ENCODE assay signal across 25 mouse cellular contexts in the genomic region with DNA sequence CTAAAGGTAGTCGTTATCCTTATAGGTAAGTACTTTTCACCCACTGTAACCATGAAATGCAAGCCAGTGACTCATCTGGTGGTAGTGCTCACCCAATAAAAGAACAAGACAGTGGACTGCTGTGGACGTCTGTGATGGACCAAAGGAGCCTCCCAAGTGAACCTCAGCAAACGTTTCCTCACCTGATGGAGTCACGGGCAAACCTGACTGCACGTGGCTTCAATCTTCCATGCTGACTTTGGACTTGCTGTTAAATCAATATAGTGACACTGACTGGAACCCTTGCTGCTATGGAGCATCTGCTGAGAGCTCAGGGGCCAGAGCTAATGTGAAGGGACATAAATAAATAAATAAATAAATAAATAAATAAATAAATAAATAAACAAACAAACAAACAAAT. TPM values are rescaled to one million over a fixed set of nuclear protein-coding genes. Genes with fewer than 3 reads are reported as not detected.
DNase-seq lines count a peak whose midpoint lies in the region; ATAC-seq and TF ChIP-seq lines count a peak whose summit lies in the region.
"Had no signal": no experiment of that assay in that cellular context is flagged by ENCODE, and none has a peak within 500 bp of the region (broad histone marks: within the 10 kb centered on the region; RNA-seq: fewer than 3 reads in every experiment).

No protein-coding gene starts in this region.

- 40% methylated on average over 5 of the region's 5 CpGs for WGBS in liver, adult 2 months
- WGBS in liver, embryonic 12.5 days (ENCODE audit: insufficient replicate concordance), result 62% methylated on average over 5 of the region's 5 CpGs
- 88% methylated on average over 5 of the region's 5 CpGs for whole genome bisulfite sequencing in midbrain, embryonic 11.5 days
- 91% methylated on average over 5 of the region's 5 CpGs for WGBS in midbrain, embryonic 13.5 days

- no peak for TF ChIP-seq POLR2A in liver, adult 2 months (IDR thresholded peaks at IDR 0.05; ENCODE audit: extremely low read depth, insufficient read depth, low read length)

- H3K27ac ChIP-seq in liver, adult 2 months (replicated peaks; ENCODE audit: insufficient read depth, low read depth, low read length), result no peak overlapping the region
- no peak overlapping the region for H3K27ac ChIP-seq in liver, embryonic 12.5 days
- H3K27ac ChIP-seq in midbrain, embryonic 11.5 days (ENCODE audit: low read depth, low read length), result no peak overlapping the region
- no peak overlapping the region for H3K27ac ChIP-seq in midbrain, embryonic 13.5 days
- H3K27ac ChIP-seq in brown adipose tissue, adult 24 weeks (replicated peaks; ENCODE audit: low read depth, low read length), result peak overlapping the region; percentile 42
- H3K27ac ChIP-seq: embryonic facial prominence, embryonic 13.5 days; embryonic facial prominence, embryonic 15.5 days; forebrain, embryonic 10.5 days; forebrain, embryonic 12.5 days had no signal

- peak; percentile 68 for DNase-seq in liver, adult 2 months (ENCODE audit: extremely low read depth, low read depth, low spot score)
- peak; percentile 60 for DNase-seq in midbrain, embryonic 11.5 days (ENCODE audit: low spot score, missing footprints)
- DNase-seq in cerebellum, postnatal 10 days, result no peak
- DNase-seq: adrenal gland, adult 2 months; adrenal gland, postnatal 10 days; adrenal gland, postnatal 25 days; cerebellum, adult 11-12 months; cerebellum, adult 2 months; cerebellum, adult 9-10 months; cerebellum, postnatal 14 days; cerebellum, postnatal 36 days; embryo, embryonic 11 days had no signal

- no peak for ATAC-seq in liver, embryonic 12.5 days
- no peak for ATAC-seq in midbrain, embryonic 11.5 days (ENCODE audit: low FRiP score)
- ATAC-seq in midbrain, embryonic 13.5 days, result no peak
- ATAC-seq: forebrain, embryonic 14.5 days; forebrain, embryonic 16.5 days had no signal

- no peak overlapping the region for H3K4me2 ChIP-seq in liver, embryonic 12.5 days
- H3K4me2 ChIP-seq in midbrain, embryonic 11.5 days, result no peak overlapping the region
- H3K4me2 ChIP-seq in midbrain, embryonic 13.5 days (replicated peaks), result no peak overlapping the region
- H3K4me2 ChIP-seq: embryonic facial prominence, embryonic 13.5 days; embryonic facial prominence, embryonic 15.5 days; forebrain, embryonic 12.5 days had no signal

- H3K9me3 ChIP-seq in liver, embryonic 12.5 days (replicated peaks), result no peaks in the 10 kb centered on the region
- H3K9me3 ChIP-seq in midbrain, embryonic 11.5 days (ENCODE audit: control insufficient read depth, low read length), result no peaks in the 10 kb centered on the region
- no peaks in the 10 kb centered on the region for H3K9me3 ChIP-seq in midbrain, embryonic 13.5 days
- H3K9me3 ChIP-seq: embryonic facial prominence, embryonic 13.5 days; embryonic facial prominence, embryonic 15.5 days; forebrain, embryonic 10.5 days; forebrain, embryonic 12.5 days had no signal

- no peaks in the 10 kb centered on the region for H3K27me3 ChIP-seq in liver, adult 2 months (ENCODE audit: control insufficient read depth, insufficient read depth, low read length)
- H3K27me3 ChIP-seq in liver, embryonic 12.5 days (replicated peaks), result no peaks in the 10 kb centered on the region
- no peaks in the 10 kb centered on the region for H3K27me3 ChIP-seq in midbrain, embryonic 11.5 days (ENCODE audit: control insufficient read depth, insufficient read depth, low read length)
- no peaks in the 10 kb centered on the region for H3K27me3 ChIP-seq in midbrain, embryonic 13.5 days
- H3K27me3 ChIP-seq: embryonic facial prominence, embryonic 13.5 days; embryonic facial prominence, embryonic 15.5 days; forebrain, embryonic 12.5 days had no signal

- no peak overlapping the region for H3K4me3 ChIP-seq in liver, adult 2 months (ENCODE audit: insufficient read depth, low read depth, low read length)
- no peak overlapping the region for H3K4me3 ChIP-seq in liver, embryonic 12.5 days
- no peak overlapping the region for H3K4me3 ChIP-seq in midbrain, embryonic 11.5 days (ENCODE audit: low read depth, low read length)
- H3K4me3 ChIP-seq in midbrain, embryonic 13.5 days (replicated peaks), result no peak overlapping the region
- no peak overlapping the region for H3K4me3 ChIP-seq in brown adipose tissue, adult 24 weeks (ENCODE audit: insufficient read depth, low read depth, low read length)
- H3K4me3 ChIP-seq: embryonic facial prominence, embryonic 13.5 days; embryonic facial prominence, embryonic 15.5 days; erythroblast, embryonic 14.5 days; forebrain, embryonic 10.5 days; forebrain, embryonic 12.5 days had no signal

- H3K36me3 ChIP-seq in liver, adult 2 months (ENCODE audit: control insufficient read depth, insufficient read depth, low read length), result no peaks in the 10 kb centered on the region
- no peaks in the 10 kb centered on the region for H3K36me3 ChIP-seq in liver, embryonic 12.5 days
- H3K36me3 ChIP-seq in midbrain, embryonic 11.5 days (ENCODE audit: control insufficient read depth, insufficient read depth, low read length), result no peaks in the 10 kb centered on the region
- no peaks in the 10 kb centered on the region for H3K36me3 ChIP-seq in midbrain, embryonic 13.5 days
- H3K36me3 ChIP-seq: embryonic facial prominence, embryonic 13.5 days; embryonic facial prominence, embryonic 15.5 days; forebrain, embryonic 10.5 days; forebrain, embryonic 12.5 days had no signal

- TF ChIP-seq CTCF in liver, adult 2 months (IDR thresholded peaks at IDR 0.05; ENCODE audit: low read depth, low read length), result no peak

- H3K4me1 ChIP-seq in liver, adult 2 months (ENCODE audit: control insufficient read depth, insufficient read depth, low read length), result peaks cover 19% of the 10 kb centered on the region
- H3K4me1 ChIP-seq in liver, embryonic 12.5 days, result no peaks in the 10 kb centered on the region; the same call in 1 of the 2 replicates
- 0 out of 2 replicates have a peak, but pooled peaks cover 3% of the 10 kb centered on the region for H3K4me1 ChIP-seq in midbrain, embryonic 11.5 days (ENCODE audit: control insufficient read depth, insufficient read depth, low read length)
- H3K4me1 ChIP-seq in midbrain, embryonic 13.5 days (replicated peaks), result peaks cover 20% of the 10 kb centered on the region
- peaks cover 24% of the 10 kb centered on the region for H3K4me1 ChIP-seq in brown adipose tissue, adult 24 weeks (ENCODE audit: control insufficient read depth, insufficient read depth, insufficient read length, low read length)

- H3K79me2 ChIP-seq in liver, adult 2 months (ENCODE audit: control insufficient read depth, insufficient read depth, low read length), result no peaks in the 10 kb centered on the region

- no peak overlapping the region for H3K9ac ChIP-seq in liver, adult 2 months (ENCODE audit: low read depth, low read length)
- no peak overlapping the region for H3K9ac ChIP-seq in liver, embryonic 12.5 days
- no peak overlapping the region for H3K9ac ChIP-seq in midbrain, embryonic 11.5 days (ENCODE audit: low read length)
- no peak overlapping the region for H3K9ac ChIP-seq in midbrain, embryonic 13.5 days (replicated peaks)
- H3K9ac ChIP-seq: embryonic facial prominence, embryonic 13.5 days; embryonic facial prominence, embryonic 15.5 days; forebrain, embryonic 12.5 days had no signal

RNA-seq across cellular contexts. Expression of a gene that starts 44.5 kb away (rescaled TPM):
- total RNA-seq in liver, adult 2 months (2014; rRNA removed), result 30.1 and 39.9 TPM in 2 replicates
- polyA plus RNA-seq in liver, adult 2 months (2012; rRNA removed), result 23.3 and 40.1 TPM in 2 replicates
- polyA plus RNA-seq in liver, embryonic 12.5 days (2016; fragmentation: Nextera tagmentation; extraction: Ambion mirVana), result 0.89 and 1.0 TPM in 2 replicates
- polyA plus RNA-seq in midbrain, embryonic 11.5 days (2014; fragmentation: Nextera tagmentation; extraction: Ambion mirVana), result 2.2 and 2.3 TPM in 2 replicates
- 5.9 and 7.1 TPM in 2 replicates for polyA plus RNA-seq in midbrain, embryonic 13.5 days (2015; fragmentation: Nextera tagmentation; extraction: Ambion mirVana)
- 88.4 and 124 TPM in 2 replicates for polyA plus RNA-seq in brown adipose tissue, adult 24 weeks (2012; ENCODE audit: insufficient read depth, insufficient read length, missing spikeins)
- total RNA-seq: common myeloid progenitor, adult 5-6 weeks; MEL had no signal
- polyA plus RNA-seq: C2C12; erythroblast, embryonic 14.5 days had no signal

Comparison
In these comparisons a context has a peak if more than half of its experiments do, and no peak if none do; other contexts are left out.
1. DNase-seq: peak in liver, adult 2 months (single experiment) and midbrain, embryonic 11.5 days (single experiment); none in cerebellum, postnatal 10 days (0 of 2).